Mouse (Mus musculus): ENCODE measurements around the gene Nisch. TPM values are rescaled to one million over a fixed set of nuclear protein-coding genes. Genes with fewer than 3 reads are reported as not detected.

Gene Nisch
- polyA plus RNA-seq, 1 experiment from 2014 or later: 322 TPM

DNA sequence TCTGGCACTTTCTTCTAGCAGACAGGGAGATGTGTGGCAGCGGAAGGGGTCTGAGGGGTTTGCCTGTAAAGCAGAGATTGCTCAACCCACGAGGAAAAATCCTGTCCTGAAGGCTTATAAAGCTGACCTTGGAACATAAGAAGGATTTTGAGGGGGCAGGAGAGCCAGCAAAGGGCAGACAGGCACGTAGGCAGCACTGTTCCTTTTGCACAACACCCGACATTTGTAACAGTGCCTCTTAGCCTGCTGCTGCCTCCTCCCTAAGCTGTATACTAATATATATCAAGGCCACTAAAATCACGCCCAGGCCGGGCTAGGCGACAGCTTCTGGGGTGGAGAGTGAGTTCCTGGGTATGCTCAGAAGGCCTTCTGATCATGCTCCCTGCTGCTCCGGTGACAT is 13.7 kb upstream of the Nisch start:
- H3K9ac ChIP-seq (ENCODE audit: low read length): no peak overlapping the region
- H3K4me3 ChIP-seq (ENCODE audit: low read depth, low read length): no peak overlapping the region
- H3K4me2 ChIP-seq (ENCODE audit: low read depth): no peak overlapping the region
- H3K36me3 ChIP-seq (ENCODE audit: control insufficient read depth, insufficient read depth, low read length): no peaks in the 10 kb centered on the region
- H3K9me3 ChIP-seq (ENCODE audit: control insufficient read depth, low read length): no peaks in the 10 kb centered on the region
- H3K27ac ChIP-seq (ENCODE audit: low read depth, low read length): no peak overlapping the region
- no peaks in the 10 kb centered on the region; the same call in 1 of the 2 replicates for H3K4me1 ChIP-seq (ENCODE audit: control insufficient read depth, insufficient read depth, low read length)
- no peaks in the 10 kb centered on the region for H3K27me3 ChIP-seq (ENCODE audit: control insufficient read depth, insufficient read depth, low read length)
- DNase-seq (ENCODE audit: low spot score) (no peak), ATAC-seq (ENCODE audit: insufficient read depth, low FRiP score, low TSS enrichment) (no peak)
- 70% methylated on average over 8 of the region's 8 CpGs for WGBS

DNA sequence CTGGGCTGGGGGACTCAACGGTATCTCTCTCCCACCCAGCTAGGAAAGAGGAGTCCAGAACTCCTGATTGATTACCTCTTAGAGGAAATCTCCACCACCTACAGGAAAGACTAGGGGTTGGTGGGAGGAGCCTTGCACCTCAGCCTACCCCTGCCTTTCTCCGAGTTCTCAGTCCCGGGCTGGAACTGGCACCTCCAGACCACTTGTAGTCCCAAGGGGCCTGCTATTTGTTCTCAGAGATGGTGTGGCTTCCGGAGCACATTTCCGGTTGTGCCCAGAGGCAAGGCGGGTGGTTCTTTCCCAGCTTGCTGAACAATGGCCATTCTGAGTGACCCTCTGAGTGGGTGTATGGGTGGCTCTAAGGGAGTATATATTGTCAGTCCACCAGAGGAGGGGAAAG is 11.5 kb upstream of the Nisch start:
- Histone ChIP-seq H3K9ac (ENCODE audit: low read length) (no peak overlapping the region), H3K4me2 (ENCODE audit: low read depth) (no peak overlapping the region), H3K9me3 (ENCODE audit: control insufficient read depth, low read length) (no peaks in the 10 kb centered on the region), H3K27ac (ENCODE audit: low read depth, low read length) (no peak overlapping the region), H3K27me3 (ENCODE audit: control insufficient read depth, insufficient read depth, low read length) (no peaks in the 10 kb centered on the region), H3K4me1 (ENCODE audit: control insufficient read depth, insufficient read depth, low read length) (no peaks in the 10 kb centered on the region), H3K36me3 (ENCODE audit: control insufficient read depth, insufficient read depth, low read length) (no peaks in the 10 kb centered on the region), H3K4me3 (ENCODE audit: low read depth, low read length) (no peak overlapping the region)
- ATAC-seq (ENCODE audit: insufficient read depth, low FRiP score, low TSS enrichment) (no peak), DNase-seq (ENCODE audit: low spot score) (peak; percentile 9)
- 72% methylated on average over 6 of the region's 6 CpGs for whole genome bisulfite sequencing

DNA sequence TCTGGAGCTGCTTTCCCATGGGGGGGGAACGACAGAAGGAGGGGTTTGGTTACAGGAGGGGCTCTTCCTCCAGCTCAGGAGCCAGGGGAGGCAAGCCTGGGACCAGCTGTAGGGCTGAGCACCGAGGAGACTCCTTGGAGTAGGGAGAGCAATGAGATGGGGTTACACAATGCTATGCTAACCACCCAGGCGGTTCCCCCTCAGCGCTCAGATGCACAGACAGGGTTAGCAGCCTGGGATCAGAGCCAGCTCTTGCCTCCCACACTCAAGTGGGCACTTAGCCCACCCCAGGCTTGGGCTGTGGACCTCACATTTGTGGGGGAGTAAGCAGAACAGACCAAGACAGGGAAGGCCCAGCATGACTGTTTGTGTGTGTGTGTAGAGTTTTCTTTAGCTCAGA is 10.2 kb upstream of the Nisch start:
- H3K4me3 ChIP-seq (ENCODE audit: low read depth, low read length): no peak overlapping the region
- H3K9ac ChIP-seq (ENCODE audit: low read length): no peak overlapping the region
- H3K36me3 ChIP-seq (ENCODE audit: control insufficient read depth, insufficient read depth, low read length): no peaks in the 10 kb centered on the region
- DNase-seq (ENCODE audit: low spot score): no peak
- H3K4me2 ChIP-seq (ENCODE audit: low read depth): no peak overlapping the region
- no peak for ATAC-seq (ENCODE audit: insufficient read depth, low FRiP score, low TSS enrichment)
- WGBS: 79% methylated on average over 4 of the region's 4 CpGs
- H3K27me3 ChIP-seq (ENCODE audit: control insufficient read depth, insufficient read depth, low read length): no peaks in the 10 kb centered on the region
- H3K27ac ChIP-seq (ENCODE audit: low read depth, low read length): no peak overlapping the region
- H3K4me1 ChIP-seq (ENCODE audit: control insufficient read depth, insufficient read depth, low read length): no peaks in the 10 kb centered on the region
- H3K9me3 ChIP-seq (ENCODE audit: control insufficient read depth, low read length): no peaks in the 10 kb centered on the region

DNA sequence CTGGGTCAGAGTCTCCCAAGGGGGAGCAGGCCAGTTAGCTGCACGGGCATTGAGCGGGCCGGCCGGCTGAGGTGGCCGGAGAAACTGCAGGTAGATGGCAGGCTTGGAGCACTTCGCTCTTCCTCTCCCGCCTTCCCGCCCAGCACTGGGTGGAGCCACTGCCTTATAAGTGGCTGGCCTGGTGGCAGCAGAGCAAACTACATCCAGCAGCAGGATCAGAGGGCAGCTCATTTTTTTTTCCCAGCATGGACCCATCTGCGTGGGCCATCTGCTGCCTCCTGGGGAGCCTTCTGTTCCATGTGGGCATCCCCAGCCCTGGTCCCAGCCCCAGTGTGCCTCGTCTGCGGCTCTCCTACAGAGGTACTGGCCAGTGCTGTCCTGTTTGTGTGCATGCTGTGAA is 920 bp upstream of the Nisch start, which contains the start of gene Sema3g:
Sema3g (plus strand) TSS at position 195 of the 400 bp plus-strand sequence.
- H3K9me3 ChIP-seq (ENCODE audit: control insufficient read depth, low read length): no peaks in the 10 kb centered on the region
- 12% methylated on average over 11 of the region's 11 CpGs for WGBS
- no peak within 1 kb of the TSS for H3K4me2 ChIP-seq (ENCODE audit: low read depth)
- no peaks in the 10 kb centered on the region for H3K27me3 ChIP-seq (ENCODE audit: control insufficient read depth, insufficient read depth, low read length)
- ATAC-seq (ENCODE audit: insufficient read depth, low FRiP score, low TSS enrichment) (peak; percentile 50; the same call in 1 of the 2 replicates), DNase-seq (ENCODE audit: low spot score) (peak; percentile 61)
- 0 out of 2 replicates have a peak, but pooled peaks cover 3% of the 10 kb centered on the region for H3K4me1 ChIP-seq (ENCODE audit: control insufficient read depth, insufficient read depth, low read length)
- no peak within 1 kb of the TSS; the same call in 1 of the 2 replicates for H3K4me3 ChIP-seq (ENCODE audit: low read depth, low read length)
- H3K27ac ChIP-seq (ENCODE audit: low read depth, low read length): no peak within 1 kb of the TSS
- H3K36me3 ChIP-seq (ENCODE audit: control insufficient read depth, insufficient read depth, low read length): no peaks in the 10 kb centered on the region
- H3K9ac ChIP-seq (ENCODE audit: low read length): no peak within 1 kb of the TSS; the same call in 1 of the 2 replicates

DNA sequence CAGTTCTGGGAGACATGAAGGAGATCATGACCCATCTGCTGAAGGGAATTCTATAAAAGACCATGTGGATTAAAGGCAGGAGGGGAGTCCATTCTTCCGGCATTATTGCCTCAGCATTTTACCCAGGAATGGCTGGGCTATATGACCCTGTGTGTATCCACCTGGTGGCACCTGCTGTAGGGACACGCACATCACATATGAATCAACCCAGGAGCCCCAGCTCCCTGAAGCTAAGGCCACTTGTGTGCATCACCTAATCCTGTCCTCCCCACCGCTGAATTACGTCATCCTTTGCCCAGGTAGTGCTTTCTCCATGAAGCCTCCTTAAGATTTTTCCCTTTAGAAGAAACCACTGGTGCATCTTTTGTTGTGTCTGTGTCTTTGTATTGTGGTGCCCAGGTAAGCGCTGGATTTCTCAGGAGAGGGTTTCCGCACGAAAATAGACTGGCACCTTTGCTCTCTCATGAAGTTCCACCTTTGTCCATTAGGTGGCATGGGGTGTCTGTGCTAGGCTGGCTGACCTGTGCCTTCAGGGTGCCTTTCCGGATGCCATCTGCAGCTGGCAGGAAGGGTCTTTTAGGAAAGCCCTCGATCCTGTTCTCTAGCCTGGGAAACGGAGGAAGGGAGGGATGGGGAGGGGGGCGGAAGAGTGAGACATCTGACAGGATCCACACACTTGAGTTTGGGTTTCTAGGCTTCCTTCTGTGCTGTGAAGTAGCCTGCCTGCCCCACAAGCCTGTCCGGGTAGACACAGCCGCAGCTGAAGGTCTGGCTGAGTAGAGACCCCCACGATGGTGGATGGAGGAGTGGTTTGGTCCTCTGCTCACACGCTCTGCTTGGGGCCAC is 1.4 kb downstream of the Nisch start:
- H3K27ac ChIP-seq (ENCODE audit: low read depth, low read length): no peak overlapping the region
- ATAC-seq (ENCODE audit: insufficient read depth, low FRiP score, low TSS enrichment) (peak; percentile 61; the same call in 1 of the 2 replicates), DNase-seq (ENCODE audit: low spot score) (peak; percentile 60)
- H3K4me1 ChIP-seq (ENCODE audit: control insufficient read depth, insufficient read depth, low read length): 0 out of 2 replicates have a peak, but pooled peaks cover 3% of the 10 kb centered on the region
- H3K4me2 ChIP-seq (ENCODE audit: low read depth): no peak overlapping the region
- H3K9me3 ChIP-seq (ENCODE audit: control insufficient read depth, low read length): no peaks in the 10 kb centered on the region
- no peaks in the 10 kb centered on the region for H3K36me3 ChIP-seq (ENCODE audit: control insufficient read depth, insufficient read depth, low read length)
- H3K27me3 ChIP-seq (ENCODE audit: control insufficient read depth, insufficient read depth, low read length): no peaks in the 10 kb centered on the region
- no peak overlapping the region for H3K4me3 ChIP-seq (ENCODE audit: low read depth, low read length)
- H3K9ac ChIP-seq (ENCODE audit: low read length): 0 out of 2 replicates have a peak overlapping the region, but pooled peaks have one; percentile 0
- 37% methylated on average over 15 of the region's 15 CpGs for WGBS

DNA sequence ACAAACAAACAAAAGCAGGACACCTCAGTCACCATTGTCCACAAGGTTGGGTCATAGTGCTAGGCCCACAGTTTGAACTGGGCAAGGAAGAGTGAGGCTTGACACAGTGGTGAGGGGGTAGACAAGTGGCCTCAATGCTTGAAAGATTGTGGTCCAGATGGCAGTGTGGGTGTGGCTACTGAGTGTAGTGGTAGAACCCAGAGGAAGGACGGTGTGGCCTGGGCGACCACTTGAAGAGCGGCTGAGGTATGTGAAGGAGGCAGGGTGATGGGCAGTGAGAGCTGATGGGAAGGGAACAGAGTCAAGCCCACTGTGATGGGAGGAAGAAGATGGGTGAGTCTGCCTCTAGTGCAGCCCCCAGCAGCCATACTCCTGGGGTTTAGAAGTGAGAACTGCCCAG is 2.1 kb downstream of the Nisch start:
- no peaks in the 10 kb centered on the region for H3K36me3 ChIP-seq (ENCODE audit: control insufficient read depth, insufficient read depth, low read length)
- DNase-seq (ENCODE audit: low spot score): no peak
- no peak overlapping the region for H3K27ac ChIP-seq (ENCODE audit: low read depth, low read length)
- H3K4me3 ChIP-seq (ENCODE audit: low read depth, low read length): no peak overlapping the region
- ATAC-seq (ENCODE audit: insufficient read depth, low FRiP score, low TSS enrichment): no peak
- H3K9ac ChIP-seq (ENCODE audit: low read length): no peak overlapping the region
- no peak overlapping the region for H3K4me2 ChIP-seq (ENCODE audit: low read depth)
- 73% methylated on average over 3 of the region's 3 CpGs for WGBS
- H3K4me1 ChIP-seq (ENCODE audit: control insufficient read depth, insufficient read depth, low read length): 0 out of 2 replicates have a peak, but pooled peaks cover 3% of the 10 kb centered on the region
- H3K9me3 ChIP-seq (ENCODE audit: control insufficient read depth, low read length): no peaks in the 10 kb centered on the region
- no peaks in the 10 kb centered on the region for H3K27me3 ChIP-seq (ENCODE audit: control insufficient read depth, insufficient read depth, low read length)

DNA sequence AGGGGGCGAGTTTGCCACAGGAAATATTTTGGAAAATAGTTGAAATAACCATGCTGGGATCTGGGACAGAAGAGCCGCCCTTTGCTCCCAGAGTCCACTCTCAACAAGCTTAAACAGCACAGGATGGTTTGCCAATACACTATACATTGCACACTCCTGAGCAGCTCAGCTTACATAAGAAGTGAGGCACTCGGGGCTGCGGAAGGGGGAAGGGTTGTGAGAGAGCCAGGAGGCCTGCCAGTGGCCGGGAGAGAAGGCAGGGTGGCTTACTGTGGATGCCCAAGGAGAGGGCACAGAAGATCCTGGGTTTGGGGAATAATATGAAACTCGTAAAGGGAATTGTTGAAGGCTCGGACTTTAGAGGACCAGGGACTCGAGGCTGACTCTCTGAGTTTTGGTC is 2.9 kb downstream of the Nisch start:
- H3K4me3 ChIP-seq (ENCODE audit: low read depth, low read length): no peak overlapping the region
- no peaks in the 10 kb centered on the region for H3K9me3 ChIP-seq (ENCODE audit: control insufficient read depth, low read length)
- DNase-seq (ENCODE audit: low spot score) (no peak), ATAC-seq (ENCODE audit: insufficient read depth, low FRiP score, low TSS enrichment) (no peak)
- no peaks in the 10 kb centered on the region for H3K27me3 ChIP-seq (ENCODE audit: control insufficient read depth, insufficient read depth, low read length)
- H3K4me1 ChIP-seq (ENCODE audit: control insufficient read depth, insufficient read depth, low read length): 0 out of 2 replicates have a peak, but pooled peaks cover 3% of the 10 kb centered on the region
- no peak overlapping the region for H3K27ac ChIP-seq (ENCODE audit: low read depth, low read length)
- no peak overlapping the region for H3K9ac ChIP-seq (ENCODE audit: low read length)
- no peaks in the 10 kb centered on the region for H3K36me3 ChIP-seq (ENCODE audit: control insufficient read depth, insufficient read depth, low read length)
- no peak overlapping the region for H3K4me2 ChIP-seq (ENCODE audit: low read depth)
- 76% methylated on average over 8 of the region's 8 CpGs for WGBS

DNA sequence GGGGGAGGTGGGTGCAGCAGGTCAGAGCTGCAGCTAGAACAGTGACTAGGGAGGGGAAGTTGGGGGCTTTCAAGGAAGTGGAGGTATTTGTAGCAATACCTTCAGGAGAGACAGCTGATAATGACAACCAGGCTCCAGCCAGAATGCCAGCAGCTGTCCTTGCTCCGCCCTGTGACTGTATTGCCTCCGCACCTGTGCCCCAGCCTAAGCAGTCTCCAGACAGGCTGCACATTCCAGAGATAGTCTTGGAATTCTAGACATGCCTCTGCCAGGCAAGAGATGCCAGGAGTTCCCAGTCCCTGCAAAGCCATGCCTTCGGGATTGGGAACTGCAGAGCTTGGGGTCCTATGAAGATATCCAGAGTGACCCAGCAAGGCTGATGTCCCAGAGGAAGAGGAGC is 4.2 kb downstream of the Nisch start:
- ATAC-seq (ENCODE audit: insufficient read depth, low FRiP score, low TSS enrichment) (no peak), DNase-seq (ENCODE audit: low spot score) (no peak)
- H3K4me3 ChIP-seq (ENCODE audit: low read depth, low read length): no peak overlapping the region
- H3K9me3 ChIP-seq (ENCODE audit: control insufficient read depth, low read length): no peaks in the 10 kb centered on the region
- H3K27ac ChIP-seq (ENCODE audit: low read depth, low read length): no peak overlapping the region
- 0 out of 2 replicates have a peak, but pooled peaks cover 3% of the 10 kb centered on the region for H3K4me1 ChIP-seq (ENCODE audit: control insufficient read depth, insufficient read depth, low read length)
- H3K27me3 ChIP-seq (ENCODE audit: control insufficient read depth, insufficient read depth, low read length): no peaks in the 10 kb centered on the region
- H3K9ac ChIP-seq (ENCODE audit: low read length): no peak overlapping the region
- no peaks in the 10 kb centered on the region for H3K36me3 ChIP-seq (ENCODE audit: control insufficient read depth, insufficient read depth, low read length)
- 82% methylated on average over 3 of the region's 3 CpGs for WGBS
- H3K4me2 ChIP-seq (ENCODE audit: low read depth): no peak overlapping the region

DNA sequence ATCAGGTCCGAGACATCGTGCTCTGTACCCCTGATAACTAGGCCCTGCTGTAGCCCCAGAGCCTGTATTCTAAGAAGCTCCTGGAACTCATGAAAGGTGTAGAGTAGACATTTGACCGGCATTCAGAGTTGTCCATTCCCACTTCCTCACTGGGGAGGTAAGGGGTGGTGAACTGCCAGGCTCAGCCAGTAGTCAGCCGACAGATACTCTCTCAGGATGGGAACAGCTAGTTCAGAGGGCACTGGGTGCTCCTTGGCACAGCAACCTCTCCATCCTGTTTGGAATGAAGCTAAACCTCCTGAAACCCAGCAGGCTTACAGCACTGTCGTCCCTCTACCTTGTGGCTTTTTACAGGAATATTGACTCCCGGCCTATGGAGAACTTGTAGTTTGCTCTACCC is 4.9 kb downstream of the Nisch start:
- H3K9me3 ChIP-seq (ENCODE audit: control insufficient read depth, low read length): no peaks in the 10 kb centered on the region
- H3K9ac ChIP-seq (ENCODE audit: low read length): no peak overlapping the region
- no peaks in the 10 kb centered on the region for H3K36me3 ChIP-seq (ENCODE audit: control insufficient read depth, insufficient read depth, low read length)
- 88% methylated on average over 6 of the region's 6 CpGs for WGBS
- no peak for ATAC-seq (ENCODE audit: insufficient read depth, low FRiP score, low TSS enrichment)
- no peaks in the 10 kb centered on the region for H3K27me3 ChIP-seq (ENCODE audit: control insufficient read depth, insufficient read depth, low read length)
- DNase-seq (ENCODE audit: low spot score): no peak
- H3K27ac ChIP-seq (ENCODE audit: low read depth, low read length): no peak overlapping the region
- no peak overlapping the region for H3K4me2 ChIP-seq (ENCODE audit: low read depth)
- no peaks in the 10 kb centered on the region for H3K4me1 ChIP-seq (ENCODE audit: control insufficient read depth, insufficient read depth, low read length)
- no peak overlapping the region for H3K4me3 ChIP-seq (ENCODE audit: low read depth, low read length)

Data from neural tube, embryonic 11.5 days (tissue).